Mouse (Mus musculus) MEL-GATA-1-ER (cell line): ENCODE results near the gene Gm14124.
"Not testable (repeated sequence)": the region's sequence is repeated elsewhere in the genome, so short reads cannot be mapped to it uniquely, and the experiment has no call there.

Experiments
- DNase-seq: peaks from one replicate; pipeline ENCODE4 v3.0.0-alpha.2; 2012; ENCODE audit warnings: low read depth; ENCODE audit errors: extremely low read depth

Gm14124 gene

DNA sequence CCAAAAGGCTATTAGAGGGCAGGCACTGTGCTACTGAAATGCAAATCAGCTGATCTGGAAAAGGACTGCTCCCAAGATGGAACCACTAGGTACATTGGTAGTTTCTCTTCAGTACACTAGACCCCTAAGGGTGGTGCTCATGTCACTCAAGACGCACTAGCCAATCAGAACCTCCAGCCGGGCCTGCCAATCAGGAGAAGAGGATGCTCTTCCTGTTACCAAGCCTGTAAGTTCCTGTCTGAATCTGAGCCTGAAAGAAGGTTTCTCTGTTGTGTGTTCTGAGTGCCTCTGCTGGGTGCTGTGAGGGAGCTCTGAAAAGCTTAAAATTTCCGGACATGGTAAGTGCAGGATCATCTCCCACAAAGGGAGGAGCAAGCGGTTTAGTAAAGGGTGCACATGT is at the start of gene Gm14124:
Gene Gm14124 (plus strand): TSS at position 227 of the 400 bp plus-strand sequence.
- not testable (repeated sequence) for DNase-seq

DNA sequence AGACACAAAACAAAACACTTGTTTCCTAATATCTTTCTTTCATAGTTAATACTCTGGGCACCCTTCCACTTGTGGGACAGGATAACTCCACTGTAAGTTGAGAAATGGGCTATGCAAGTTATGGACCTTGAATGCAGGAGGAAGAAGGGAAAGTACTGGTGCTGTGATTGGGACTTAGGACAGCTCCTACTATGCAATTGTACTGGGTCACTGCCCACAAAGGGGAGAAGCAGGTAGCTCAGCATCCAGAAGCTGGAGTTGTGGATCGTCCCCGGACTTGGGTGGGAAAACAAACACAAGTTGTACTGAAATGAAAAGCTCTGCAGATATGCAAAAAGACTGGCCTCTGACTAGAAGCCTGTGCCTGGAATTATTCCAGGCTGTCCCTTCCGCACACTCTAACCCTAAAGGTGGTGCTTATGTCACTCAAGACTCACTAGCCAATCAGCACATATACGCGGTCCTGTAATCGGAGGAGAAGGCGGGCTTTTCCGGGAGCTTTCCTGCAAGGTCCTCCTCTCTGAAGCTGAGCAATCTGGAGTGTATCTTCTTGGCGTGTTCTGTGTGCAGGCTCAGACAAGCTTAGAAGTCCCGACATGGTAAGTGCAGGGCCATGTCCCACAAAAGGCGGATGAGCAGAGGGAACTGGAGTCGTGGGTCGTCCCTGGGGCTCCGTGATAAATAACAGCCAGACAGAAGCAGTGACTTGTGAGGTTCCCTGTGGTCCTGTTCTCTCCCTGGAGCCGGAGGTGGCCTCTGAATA is 39.5 kb upstream of the Gm14124 start, which contains the start of gene Zfp937:
Gene Zfp937 (plus strand): TSS at position 474 of the 763 bp plus-strand sequence.
- DNase-seq: not testable (repeated sequence)

DNA sequence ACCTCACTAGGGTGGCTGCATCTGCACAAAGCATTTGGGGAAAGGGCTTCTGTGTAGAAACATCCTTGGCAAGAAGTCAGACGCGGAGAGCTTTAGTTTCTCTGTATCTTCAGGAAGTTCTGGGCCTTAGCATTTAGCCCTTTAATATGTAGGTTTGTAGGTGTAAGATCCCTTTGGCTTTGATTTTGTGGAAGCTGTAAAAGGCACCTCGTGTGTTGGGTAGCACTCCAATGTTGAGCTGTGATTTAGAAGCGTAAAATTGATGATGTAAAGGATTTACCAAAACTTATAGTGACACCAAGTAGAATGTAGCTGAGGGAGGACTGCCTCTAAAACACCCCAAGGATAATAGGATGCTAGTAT is 39.0 kb upstream of the Gm14124 start:
- DNase-seq: not testable (repeated sequence)

DNA sequence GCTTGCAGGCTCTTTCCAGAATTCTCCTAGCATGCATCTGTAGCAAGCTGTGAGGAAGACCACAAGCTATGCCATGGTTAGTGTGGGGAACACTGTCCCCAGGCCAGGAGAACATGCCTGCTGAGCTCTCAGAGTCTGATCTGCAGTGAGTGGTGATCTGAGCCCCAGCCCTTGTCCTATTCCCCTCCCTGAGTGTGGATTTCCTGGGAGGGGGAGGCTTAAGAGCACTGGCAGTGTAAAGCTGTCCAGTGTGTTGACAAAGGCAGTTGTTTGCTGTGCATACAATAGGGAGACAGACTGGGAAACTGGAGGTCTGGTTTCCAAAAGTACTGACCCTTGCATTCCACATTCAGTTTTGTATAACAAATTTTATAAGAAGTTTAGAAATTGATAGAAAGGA is 34.1 kb upstream of the Gm14124 start:
- DNase-seq: not testable (repeated sequence)

DNA sequence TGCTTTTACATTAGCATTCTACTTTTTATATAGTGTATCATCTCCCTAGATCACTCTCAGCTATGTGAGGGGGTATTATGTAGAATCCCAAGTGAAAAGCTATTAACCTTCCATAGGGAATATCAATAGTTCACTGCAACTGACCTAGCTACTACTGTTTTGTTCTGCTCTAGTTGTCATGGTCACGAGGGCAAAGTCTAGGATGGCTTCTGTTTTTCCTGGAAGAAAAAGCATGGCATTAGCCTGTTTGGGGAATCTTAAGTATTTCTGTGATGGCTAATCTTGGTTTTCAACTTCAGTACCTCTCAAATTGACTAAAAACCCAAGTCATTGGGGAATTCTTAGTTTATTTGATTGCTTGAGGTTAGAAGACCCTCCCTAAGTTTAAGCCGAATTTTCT is 14.1 kb upstream of the Gm14124 start:
- DNase-seq: no peak

DNA sequence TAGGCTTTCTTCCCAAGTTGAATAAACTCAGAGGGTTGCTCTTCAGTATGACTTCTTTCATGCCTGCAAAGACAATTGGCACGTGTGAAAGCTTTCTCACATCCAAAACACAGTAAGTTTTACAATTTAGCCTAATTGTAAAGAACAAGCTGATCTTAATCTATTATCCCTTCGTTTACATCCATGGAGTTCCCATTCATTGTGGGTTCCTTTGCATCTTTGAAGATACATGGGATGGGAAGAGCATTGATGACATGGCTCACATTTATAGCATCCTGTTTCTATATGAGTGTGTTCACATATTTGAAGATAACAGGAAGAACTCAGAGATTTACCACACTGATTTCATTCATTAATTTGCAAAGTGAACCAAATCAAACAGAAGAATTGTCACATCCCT is 1.8 kb upstream of the Gm14124 start, which contains the start of gene Gm21994:
Gene Gm21994 (minus strand): TSS at position 101 of the 400 bp plus-strand sequence.
- DNase-seq: not testable (repeated sequence)

DNA sequence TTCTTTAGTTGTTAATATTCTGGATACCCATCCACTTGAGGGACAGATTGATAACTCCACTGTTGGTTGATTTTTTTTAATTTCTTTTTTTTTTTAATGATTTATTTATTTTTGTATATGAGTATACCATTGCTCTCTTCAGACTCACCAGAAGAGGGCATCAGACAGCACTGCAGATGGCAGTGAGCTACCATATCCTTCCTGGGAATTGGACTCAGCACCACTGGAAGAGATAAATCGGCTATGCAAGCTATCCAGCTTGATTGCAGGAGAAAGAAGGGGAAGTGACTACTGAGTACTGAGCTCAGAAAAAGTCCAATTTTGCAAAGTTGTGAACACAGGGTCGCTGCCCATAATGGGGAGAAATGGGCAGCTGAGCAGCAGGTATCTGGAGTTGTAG is 456 bp upstream of the Gm14124 start:
- not testable (repeated sequence) for DNase-seq

DNA sequence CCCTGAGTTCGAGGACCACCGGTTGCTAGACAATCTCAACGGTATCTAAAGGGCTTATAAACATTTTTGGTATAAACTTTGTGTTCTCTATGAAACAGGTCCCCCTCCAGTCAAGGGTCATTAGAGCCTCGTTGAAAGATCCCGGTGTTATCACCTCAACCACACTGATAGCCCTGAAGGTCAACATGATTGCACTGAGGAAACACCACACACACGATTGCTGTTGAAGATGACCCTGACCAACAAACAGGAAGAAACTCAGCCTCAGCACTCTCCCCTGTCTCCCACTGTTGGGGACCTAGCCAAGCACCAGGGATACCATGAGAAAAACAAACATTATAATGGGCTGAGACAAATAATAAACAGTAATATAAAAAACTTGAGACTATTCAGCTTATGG is 36.4 kb downstream of the Gm14124 start:
- no peak for DNase-seq

DNA sequence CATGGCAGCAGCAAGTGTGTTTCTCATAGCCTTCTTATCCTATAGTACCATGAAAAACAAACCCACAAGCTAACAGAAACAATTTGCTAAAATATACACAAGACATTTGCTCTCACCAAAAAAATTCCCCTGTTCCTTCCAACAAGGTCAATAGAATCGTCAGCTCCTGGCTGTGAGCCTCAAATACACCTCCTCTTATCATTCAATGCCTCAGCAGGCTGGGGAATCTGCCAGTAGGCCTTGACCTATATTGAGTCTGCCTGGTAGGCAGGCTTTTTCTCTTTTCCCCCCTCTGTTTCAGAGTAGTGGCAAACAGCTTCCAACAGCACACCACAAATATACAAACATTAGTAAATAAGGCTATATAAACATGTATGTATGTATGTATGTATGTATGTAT is 41.8 kb downstream of the Gm14124 start:
- DNase-seq: no peak

DNA sequence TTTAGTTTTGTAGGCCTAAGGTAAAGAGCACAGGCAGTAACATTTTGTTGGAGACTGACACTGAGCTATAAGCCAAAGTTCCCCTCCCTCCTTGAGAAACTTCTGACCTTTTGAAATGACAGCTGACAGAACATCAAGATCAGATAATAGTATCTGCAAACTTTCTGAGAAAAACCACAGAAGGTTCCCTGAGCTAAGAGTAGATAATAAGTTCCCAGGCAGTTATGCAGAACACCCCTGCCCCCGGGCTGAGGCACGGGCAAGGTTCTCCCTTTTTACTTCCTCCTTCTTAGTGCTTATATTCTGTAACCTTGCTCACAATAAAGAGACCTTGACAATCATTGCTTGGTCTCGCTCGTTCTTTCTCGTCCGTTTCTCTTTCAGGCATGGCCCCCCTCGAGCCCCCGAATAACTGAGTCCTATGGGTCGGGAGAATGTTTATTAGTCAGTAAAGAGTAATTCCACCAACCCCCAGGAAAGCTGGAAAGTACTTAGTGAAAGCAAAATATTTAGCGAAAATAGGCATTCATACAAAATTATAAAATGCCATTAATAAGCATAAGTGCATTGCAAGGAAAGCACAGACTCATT is 50.0 kb downstream of the Gm14124 start:
- DNase-seq: peak; percentile 88

DNA sequence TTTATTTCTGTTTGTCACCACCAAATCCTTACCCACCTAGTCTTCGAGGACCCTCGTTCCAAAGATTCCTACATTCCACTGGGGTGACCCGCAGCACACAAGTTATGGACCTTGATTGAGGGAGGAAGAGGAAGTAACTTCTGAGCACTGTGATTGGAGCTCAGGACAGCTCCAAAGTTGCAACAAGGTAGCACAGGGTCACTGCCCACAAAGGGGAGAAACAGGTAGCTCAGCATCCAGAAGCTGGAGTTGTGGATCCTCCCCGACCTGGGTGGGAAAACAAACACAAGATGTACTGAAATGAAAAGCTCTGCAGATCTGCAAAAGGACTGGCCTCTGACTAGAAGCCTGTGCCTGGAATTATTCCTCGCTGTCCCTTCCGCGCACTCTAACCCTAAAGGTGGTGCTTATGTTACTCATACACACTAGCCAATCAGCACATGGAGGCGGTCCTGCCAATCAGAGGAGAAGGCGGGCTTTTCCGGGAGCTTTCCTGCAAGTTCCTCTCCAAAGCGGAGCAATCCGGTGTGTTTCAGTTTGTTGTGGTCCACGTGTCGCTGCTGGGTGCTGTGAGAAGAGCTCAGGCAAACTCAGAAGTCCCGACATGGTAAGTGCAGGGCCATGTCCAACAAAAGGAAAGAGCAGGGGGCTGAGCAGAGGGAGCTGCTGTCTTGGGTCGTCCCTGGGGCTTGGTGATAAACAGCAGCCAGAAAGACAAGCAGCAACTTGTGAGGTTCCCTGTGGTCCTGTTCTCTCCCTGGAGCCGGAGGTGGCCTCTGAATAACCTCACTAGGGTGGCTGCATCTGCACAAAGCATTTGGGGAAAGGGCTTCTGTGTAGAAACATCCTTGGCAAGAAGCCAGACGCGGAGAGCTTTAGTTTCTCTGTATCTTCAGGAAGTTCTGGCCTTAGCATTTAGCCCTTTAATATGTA is 53.9 kb downstream of the Gm14124 start:
- peak; percentile 87 for DNase-seq

DNA sequence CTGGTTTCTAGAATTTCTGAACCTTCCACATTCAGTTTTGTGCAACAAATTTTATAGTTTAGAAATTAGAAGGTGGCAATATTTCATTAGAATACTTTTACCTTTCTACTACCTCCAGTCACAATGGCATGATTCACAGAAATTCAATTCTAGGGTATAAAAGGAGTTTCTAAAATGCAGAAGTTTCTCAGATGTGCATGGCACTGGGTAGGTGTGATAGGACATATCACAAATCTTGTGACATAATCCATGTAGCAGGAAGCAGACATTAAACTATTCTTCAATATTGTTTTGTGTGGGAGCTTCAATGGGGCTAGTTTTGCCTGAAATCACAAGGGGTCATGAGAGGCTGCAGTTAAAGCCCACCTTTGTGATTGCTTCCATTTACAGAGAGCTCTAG is 58.8 kb downstream of the Gm14124 start:
- DNase-seq: peak; percentile 13

DNA sequence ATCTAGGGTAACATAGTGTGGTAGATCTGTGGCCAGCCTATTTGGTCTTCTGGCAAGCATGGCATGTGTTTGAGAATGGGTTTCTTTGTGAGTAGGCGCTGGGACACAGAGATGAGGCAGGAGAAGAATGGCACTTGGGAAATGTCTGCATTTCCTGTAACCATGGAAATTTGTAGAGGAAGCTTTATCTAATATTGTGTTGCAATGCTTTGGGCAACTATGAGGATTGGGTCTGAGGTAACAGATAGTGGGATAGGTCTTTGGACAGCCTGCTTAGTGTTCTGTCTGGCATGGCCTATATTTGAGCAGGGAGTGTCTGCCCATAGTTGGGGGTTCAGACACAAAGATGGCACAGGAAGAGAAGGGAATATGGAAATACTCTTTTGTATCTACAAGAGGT is 61.7 kb downstream of the Gm14124 start:
- no peak for DNase-seq
